Mouse (Mus musculus) neural tube, embryonic 13.5 days (tissue): ENCODE measurements around the gene Plcg2. TPM values are rescaled to one million over a fixed set of nuclear protein-coding genes. Genes with fewer than 3 reads are reported as not detected.
A peak's percentile ranks its signal among the peaks of the same experiment; 100 is the strongest.

Source experiments
- ATAC-seq: fragments of 200-750 bp; cut with Nextera tagmentation; 2 replicates; pipeline ENCODE4 v1.8.0; 2017; ENCODE audit warnings: low read depth, mild to moderate bottlenecking, moderate TSS enrichment, moderate library complexity
- H3K27ac ChIP-seq: fragments of 300-500 bp; sonication (generic); replicated peaks from 2 replicates; pipeline ENCODE4 v1.5.1; 2015; ENCODE audit warnings: moderate library complexity, mild to moderate bottlenecking, inconsistent platforms
- H3K27me3 ChIP-seq: fragments of 300-500 bp; sonication (generic); 2 replicates; pipeline ENCODE4 v1.6.1; 2015; ENCODE audit warnings: mild to moderate bottlenecking, inconsistent platforms
- H3K36me3 ChIP-seq: fragments of 300-500 bp; sonication (generic); 2 replicates; pipeline ENCODE4 v1.6.1; 2015; ENCODE audit warnings: mild to moderate bottlenecking, inconsistent platforms
- H3K4me1 ChIP-seq: fragments of 300-500 bp; sonication (generic); replicated peaks from 2 replicates; pipeline ENCODE4 v1.6.1; 2015; ENCODE audit warnings: inconsistent platforms
- H3K4me2 ChIP-seq: fragments of 300-500 bp; sonication (generic); 2 replicates; pipeline ENCODE4 v1.6.1; 2015; ENCODE audit warnings: inconsistent platforms, mild to moderate bottlenecking, moderate library complexity
- H3K4me3 ChIP-seq: fragments of 300-500 bp; sonication (generic); 2 replicates; pipeline ENCODE4 v1.5.1; 2015; ENCODE audit warnings: mild to moderate bottlenecking, inconsistent platforms
- H3K9ac ChIP-seq: fragments of 300-500 bp; sonication (generic); 2 replicates; pipeline ENCODE4 v1.6.1; 2015; ENCODE audit warnings: moderate library complexity, mild to moderate bottlenecking, inconsistent platforms
- H3K9me3 ChIP-seq: fragments of 300-500 bp; sonication (generic); 2 replicates; pipeline ENCODE4 v1.6.1; 2016; ENCODE audit warnings: inconsistent platforms
- WGBS: fragments of 180-500 bp; shearing (Covaris S2); methylation state at CpG from one replicate; pipeline ENCODE4 v1.1.7; 2015; 5-methylcytosine and 5-hydroxymethylcytosine counted together
- polyA plus RNA-seq: library from polyadenylated mRNA; unstranded; fragments of >200 nt; fragmentation: Nextera tagmentation; extraction: Ambion mirVana; gene quantifications from 2 replicates; pipeline ENCODE4 v1.2.1, GENCODE M21; 2015

The Plcg2 gene
- polyA plus RNA-seq, 1 experiment from 2014 or later = 1.1 TPM

DNA sequence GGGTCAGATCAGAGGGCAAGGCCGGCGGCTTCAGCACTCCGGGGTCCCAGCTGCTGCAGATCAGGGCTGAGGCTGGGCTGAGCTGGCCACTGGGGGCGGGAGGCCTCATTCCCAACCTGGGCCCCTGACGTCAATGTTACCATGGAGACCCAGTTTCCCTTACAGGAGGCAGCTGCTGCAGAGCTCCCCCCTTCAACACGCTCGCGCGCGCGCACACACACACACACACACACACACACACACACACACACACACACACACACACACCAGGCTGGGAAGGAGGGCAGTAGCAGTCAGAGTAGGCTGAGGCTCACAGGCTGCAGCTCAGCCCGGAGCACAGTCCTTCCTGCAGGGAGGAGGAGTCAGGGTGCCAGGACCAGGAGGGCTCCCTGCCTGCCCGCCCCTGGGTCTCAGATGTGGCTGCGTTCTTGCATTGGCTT is 27.7 kb upstream of the Plcg2 start:
- H3K4me3 ChIP-seq = peak overlapping the region; percentile 25
- WGBS = 2% methylated on average over 8 of the region's 14 CpGs
- H3K36me3 ChIP-seq = no peaks in the 10 kb centered on the region

DNA sequence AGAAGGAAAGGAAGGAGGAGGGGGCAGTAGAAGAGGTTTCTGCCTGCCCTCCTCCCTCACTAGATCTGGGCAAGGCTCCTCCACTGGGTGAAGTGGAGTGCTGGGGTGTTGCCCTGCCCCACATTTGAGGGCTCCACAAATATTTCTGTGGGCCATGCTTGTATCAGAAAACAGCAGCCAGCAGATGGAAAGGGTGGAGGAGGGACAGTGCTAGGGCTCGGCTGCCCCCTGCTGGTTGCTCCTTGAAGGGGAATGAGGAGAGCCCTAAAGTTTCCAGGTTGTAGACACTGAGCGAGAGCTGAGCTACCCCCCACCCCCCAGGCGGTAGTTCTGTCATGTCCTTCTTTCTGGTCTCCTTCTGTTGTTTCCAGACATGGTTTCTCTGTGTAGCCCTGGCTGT is 26.9 kb upstream of the Plcg2 start:
- no peak overlapping the region for H3K27ac ChIP-seq
- peak; percentile 10; the same call in 1 of the 2 replicates for ATAC-seq

More for the DNA sequence above, 27.7 kb upstream of the Plcg2 start:
- H3K4me1 ChIP-seq = peaks cover 18% of the 10 kb centered on the region
- H3K4me2 ChIP-seq = peak overlapping the region; percentile 51
- no peaks in the 10 kb centered on the region for H3K9me3 ChIP-seq
- H3K9ac ChIP-seq = peak overlapping the region; percentile 38
- peak; percentile 89 for ATAC-seq
- peak overlapping the region; percentile 88 for H3K27ac ChIP-seq
- no peaks in the 10 kb centered on the region for H3K27me3 ChIP-seq

DNA sequence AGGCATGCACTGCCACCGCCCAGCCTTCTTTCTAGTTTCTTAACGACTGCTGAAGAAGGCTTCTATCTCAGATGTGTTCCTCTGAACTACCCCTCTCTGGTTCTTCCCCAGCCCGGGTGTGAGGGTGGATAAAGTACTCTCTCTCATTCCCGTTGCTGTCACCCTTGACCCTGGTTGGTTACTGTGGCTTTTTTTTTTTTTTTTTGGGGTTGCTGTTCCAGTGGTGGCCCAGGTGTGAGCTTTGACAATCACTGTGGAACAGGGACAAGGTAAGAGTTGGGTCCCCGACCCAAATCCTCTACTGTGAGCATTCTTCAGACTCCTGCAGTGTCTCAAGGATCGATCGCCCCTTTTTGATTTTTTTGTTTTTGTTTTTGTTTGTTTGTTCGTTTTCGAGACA is 26.4 kb upstream of the Plcg2 start:
- Histone ChIP-seq H3K9me3 (no peaks in the 10 kb centered on the region), H3K4me3 (no peak overlapping the region), H3K27me3 (no peaks in the 10 kb centered on the region), H3K4me2 (no peak overlapping the region), H3K27ac (no peak overlapping the region), H3K4me1 (peaks cover 18% of the 10 kb centered on the region), H3K9ac (no peak overlapping the region), H3K36me3 (no peaks in the 10 kb centered on the region)
- 74% methylated on average over 9 of the region's 9 CpGs for WGBS
- no peak for ATAC-seq

More for the DNA sequence above, 26.9 kb upstream of the Plcg2 start:
- WGBS = 25% methylated on average over 3 of the region's 3 CpGs
- Histone ChIP-seq H3K27me3 (no peaks in the 10 kb centered on the region), H3K4me2 (no peak overlapping the region), H3K4me1 (peaks cover 18% of the 10 kb centered on the region), H3K4me3 (no peak overlapping the region), H3K36me3 (no peaks in the 10 kb centered on the region), H3K9me3 (no peaks in the 10 kb centered on the region), H3K9ac (0 out of 2 replicates have a peak overlapping the region, but pooled peaks have one; percentile 38)

DNA sequence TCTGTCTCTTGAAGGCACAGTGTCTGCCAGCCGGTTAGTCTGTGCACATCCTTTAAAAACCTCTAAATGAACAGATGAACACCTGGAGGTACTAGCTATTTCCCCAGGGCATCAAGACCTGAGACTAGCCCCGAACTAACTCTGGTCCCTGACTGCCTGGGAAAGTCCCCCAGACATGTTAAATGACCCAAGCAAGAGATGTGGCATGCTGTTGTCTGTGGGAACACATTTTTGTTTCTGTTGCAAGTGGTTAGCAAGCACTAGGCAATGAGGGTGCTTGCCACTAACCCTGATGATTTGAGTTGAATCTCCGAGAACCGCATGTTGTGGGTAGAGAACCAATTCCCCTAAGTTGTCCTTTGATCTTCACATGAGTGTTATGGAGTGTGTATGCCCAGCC is 25.8 kb upstream of the Plcg2 start:
- no peak overlapping the region for H3K4me2 ChIP-seq

DNA sequence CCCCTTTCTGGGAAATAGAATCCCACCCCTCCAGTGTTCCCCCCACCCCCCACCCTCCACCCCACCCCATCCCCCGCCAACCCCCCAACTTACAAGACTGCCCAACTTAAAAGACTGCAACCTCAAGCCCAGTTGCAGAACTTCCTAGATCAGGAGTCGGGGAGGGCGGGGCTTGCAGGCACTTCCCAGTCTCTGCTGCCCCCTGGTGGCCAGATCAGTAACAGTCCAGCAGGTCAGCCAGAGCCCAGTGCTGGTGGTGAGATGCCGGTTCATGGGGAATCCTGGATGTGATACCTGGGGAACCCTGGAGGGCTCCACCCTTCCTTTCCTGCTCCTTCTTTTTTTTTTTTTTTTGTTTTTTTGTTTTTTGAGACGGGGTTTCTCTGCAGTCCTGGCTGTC is 23.1 kb upstream of the Plcg2 start:
- Histone ChIP-seq H3K4me2 (no peak overlapping the region), H3K36me3 (no peaks in the 10 kb centered on the region), H3K4me3 (no peak overlapping the region), H3K27ac (no peak overlapping the region), H3K4me1 (peaks cover 11% of the 10 kb centered on the region), H3K27me3 (no peaks in the 10 kb centered on the region), H3K9ac (no peak overlapping the region), H3K9me3 (no peaks in the 10 kb centered on the region)
- WGBS = 3% methylated on average over 5 of the region's 5 CpGs
- no peak for ATAC-seq

More for the DNA sequence above, 25.8 kb upstream of the Plcg2 start:
- Histone ChIP-seq H3K27me3 (no peaks in the 10 kb centered on the region), H3K36me3 (no peaks in the 10 kb centered on the region), H3K9me3 (no peaks in the 10 kb centered on the region), H3K9ac (no peak overlapping the region), H3K4me1 (peaks cover 18% of the 10 kb centered on the region), H3K4me3 (no peak overlapping the region), H3K27ac (no peak overlapping the region)
- WGBS = 87% methylated on average over 4 of the region's 4 CpGs
- no peak for ATAC-seq

DNA sequence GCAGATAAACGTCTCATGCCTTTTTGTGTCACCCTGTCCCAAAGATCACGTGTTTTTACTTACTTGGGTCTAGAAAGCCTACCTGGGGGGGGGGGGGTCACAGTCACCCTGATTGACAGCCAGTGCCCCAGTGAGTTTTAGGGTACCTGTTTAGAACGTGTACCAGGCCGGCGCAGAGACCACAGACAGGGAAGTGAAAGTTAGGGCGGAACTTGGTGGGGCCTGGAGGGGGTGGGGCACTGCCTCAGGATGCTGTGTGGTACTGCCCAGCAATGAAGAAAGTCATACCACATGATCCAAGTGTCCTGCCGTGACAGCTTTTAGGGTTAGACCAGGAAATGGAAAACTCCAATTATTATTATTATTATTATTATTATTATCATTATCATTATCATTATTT is 22.3 kb upstream of the Plcg2 start:
- no peak overlapping the region for H3K4me2 ChIP-seq
- no peak overlapping the region for H3K4me3 ChIP-seq
- WGBS = 89% methylated on average over 7 of the region's 7 CpGs
- no peak for ATAC-seq
- peaks cover 4% of the 10 kb centered on the region for H3K4me1 ChIP-seq
- no peak overlapping the region for H3K9ac ChIP-seq
- H3K27ac ChIP-seq = no peak overlapping the region
- H3K27me3 ChIP-seq = no peaks in the 10 kb centered on the region
- H3K36me3 ChIP-seq = no peaks in the 10 kb centered on the region
- H3K9me3 ChIP-seq = no peaks in the 10 kb centered on the region

DNA sequence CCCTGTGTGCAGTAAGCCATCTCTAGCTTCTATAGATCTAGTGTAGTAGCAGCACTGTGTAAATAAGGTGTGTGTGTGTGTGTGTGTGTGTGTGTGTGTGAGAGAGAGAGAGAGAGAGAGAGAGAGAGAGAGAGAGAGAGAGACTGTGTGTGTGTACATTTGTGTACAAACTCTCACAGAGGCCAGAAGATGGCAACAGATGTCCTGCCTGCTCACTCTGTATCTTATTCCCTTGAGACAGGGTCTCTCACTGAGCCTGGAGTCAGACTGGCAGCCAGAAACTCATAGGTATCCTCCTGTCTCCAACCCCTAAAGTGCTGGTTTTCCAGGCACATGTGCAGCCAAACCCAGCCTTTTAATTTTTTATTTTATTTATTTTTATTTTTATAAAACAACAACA is 20.0 kb upstream of the Plcg2 start:
- ATAC-seq = no peak
- H3K27me3 ChIP-seq = no peaks in the 10 kb centered on the region
- no peaks in the 10 kb centered on the region for H3K36me3 ChIP-seq
- no peak overlapping the region for H3K4me2 ChIP-seq
- no peaks in the 10 kb centered on the region for H3K4me1 ChIP-seq
- no peak overlapping the region for H3K4me3 ChIP-seq
- no peak overlapping the region for H3K9ac ChIP-seq
- H3K9me3 ChIP-seq = no peaks in the 10 kb centered on the region
- no peak overlapping the region for H3K27ac ChIP-seq

DNA sequence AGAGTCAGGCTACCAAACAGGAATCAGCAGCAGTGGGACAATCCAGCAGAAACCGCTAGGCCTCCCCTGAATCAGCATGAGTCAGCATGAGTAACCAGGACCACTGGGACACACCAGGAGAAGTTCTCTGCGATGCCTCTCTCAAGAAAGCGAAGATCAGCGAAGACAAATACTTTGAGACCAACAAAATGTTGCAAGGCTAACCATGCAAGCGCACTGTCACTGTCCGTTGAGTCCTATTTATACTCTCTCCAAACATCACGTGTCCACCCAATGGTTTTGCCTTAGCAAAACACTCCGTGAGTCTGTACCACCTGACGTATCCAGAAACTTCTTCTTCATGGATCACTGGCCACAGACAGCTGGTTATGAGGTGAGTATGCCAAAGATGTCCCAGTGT is 18.1 kb upstream of the Plcg2 start:
- no peak overlapping the region for H3K9ac ChIP-seq
- H3K4me1 ChIP-seq = no peaks in the 10 kb centered on the region
- H3K4me3 ChIP-seq = no peak overlapping the region
- H3K36me3 ChIP-seq = no peaks in the 10 kb centered on the region
- 93% methylated on average over 9 of the region's 9 CpGs for WGBS
- H3K4me2 ChIP-seq = no peak overlapping the region
- H3K27me3 ChIP-seq = no peaks in the 10 kb centered on the region
- no peak for ATAC-seq
- H3K9me3 ChIP-seq = no peaks in the 10 kb centered on the region
- no peak overlapping the region for H3K27ac ChIP-seq

DNA sequence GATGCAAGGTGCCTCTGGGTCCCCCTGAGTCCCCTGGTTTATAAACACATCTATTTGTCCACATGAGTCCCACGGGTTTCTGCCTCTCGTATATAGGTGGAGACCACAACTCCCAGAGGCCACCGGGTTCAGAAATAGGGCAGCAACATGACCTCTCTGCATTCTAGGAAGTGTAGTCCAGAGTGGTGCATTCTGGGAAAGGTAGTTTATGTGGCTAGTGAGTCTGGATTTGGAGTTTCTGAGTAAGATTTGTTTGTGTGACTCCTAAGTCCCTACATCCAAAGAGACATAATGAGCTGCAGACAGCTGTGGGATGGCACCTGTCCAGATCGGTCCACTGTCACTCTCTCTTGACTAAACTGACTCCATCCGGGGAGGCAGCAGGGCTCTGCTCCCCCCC is 17.6 kb upstream of the Plcg2 start:
- Histone ChIP-seq H3K9me3 (no peaks in the 10 kb centered on the region), H3K27ac (no peak overlapping the region), H3K36me3 (no peaks in the 10 kb centered on the region), H3K9ac (no peak overlapping the region), H3K27me3 (no peaks in the 10 kb centered on the region), H3K4me1 (no peaks in the 10 kb centered on the region), H3K4me3 (no peak overlapping the region), H3K4me2 (no peak overlapping the region)
- 73% methylated on average over 5 of the region's 5 CpGs for WGBS
- ATAC-seq = no peak

DNA sequence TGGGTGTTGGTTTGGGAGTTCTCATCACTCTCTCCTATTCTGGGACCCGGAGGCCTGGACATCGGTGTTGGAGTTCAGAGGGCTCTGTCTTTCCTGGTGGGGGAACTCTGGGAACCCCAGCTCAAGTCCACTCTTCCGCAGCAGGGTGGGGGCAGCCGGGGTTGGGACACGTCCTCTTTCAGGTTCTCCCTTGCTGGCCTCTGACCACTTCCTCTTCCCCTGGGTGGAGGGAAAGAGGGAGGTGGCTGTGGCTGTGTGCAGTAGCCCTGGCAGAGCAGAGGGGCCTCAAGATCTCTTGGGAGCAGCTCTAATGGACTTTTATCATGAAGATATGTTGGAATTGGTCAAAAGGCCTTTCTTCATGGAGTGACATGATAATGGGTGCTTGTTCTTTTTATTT is 16.3 kb upstream of the Plcg2 start:
- no peak for ATAC-seq
- 83% methylated on average over 5 of the region's 5 CpGs for WGBS
- Histone ChIP-seq H3K4me2 (no peak overlapping the region), H3K9ac (no peak overlapping the region), H3K27me3 (no peaks in the 10 kb centered on the region), H3K4me3 (no peak overlapping the region), H3K4me1 (no peaks in the 10 kb centered on the region), H3K27ac (no peak overlapping the region), H3K9me3 (no peaks in the 10 kb centered on the region), H3K36me3 (no peaks in the 10 kb centered on the region)

DNA sequence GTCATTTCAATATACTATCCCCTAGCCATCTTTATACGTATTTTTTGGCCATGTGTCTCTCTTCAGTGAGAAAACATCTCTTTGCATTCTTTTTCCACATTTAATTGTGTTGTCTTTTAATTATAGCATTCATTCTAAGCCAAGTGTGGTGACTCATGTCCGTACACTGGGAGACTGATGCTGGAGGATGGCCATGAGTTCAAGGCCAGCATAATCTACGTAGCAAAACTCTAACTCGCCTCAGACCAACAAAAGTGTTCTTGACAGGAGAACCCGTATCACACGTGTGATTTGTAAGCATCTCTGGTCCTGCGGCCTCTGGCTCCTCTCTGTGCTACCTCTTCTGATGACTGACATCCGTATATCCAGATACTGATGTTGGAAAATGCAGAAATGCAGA is 13.4 kb upstream of the Plcg2 start:
- Histone ChIP-seq H3K27ac (no peak overlapping the region), H3K36me3 (no peaks in the 10 kb centered on the region), H3K4me3 (no peak overlapping the region), H3K27me3 (no peaks in the 10 kb centered on the region), H3K9me3 (no peaks in the 10 kb centered on the region), H3K4me2 (no peak overlapping the region), H3K9ac (no peak overlapping the region), H3K4me1 (no peaks in the 10 kb centered on the region)
- no peak for ATAC-seq
- 88% methylated on average over 8 of the region's 8 CpGs for WGBS

DNA sequence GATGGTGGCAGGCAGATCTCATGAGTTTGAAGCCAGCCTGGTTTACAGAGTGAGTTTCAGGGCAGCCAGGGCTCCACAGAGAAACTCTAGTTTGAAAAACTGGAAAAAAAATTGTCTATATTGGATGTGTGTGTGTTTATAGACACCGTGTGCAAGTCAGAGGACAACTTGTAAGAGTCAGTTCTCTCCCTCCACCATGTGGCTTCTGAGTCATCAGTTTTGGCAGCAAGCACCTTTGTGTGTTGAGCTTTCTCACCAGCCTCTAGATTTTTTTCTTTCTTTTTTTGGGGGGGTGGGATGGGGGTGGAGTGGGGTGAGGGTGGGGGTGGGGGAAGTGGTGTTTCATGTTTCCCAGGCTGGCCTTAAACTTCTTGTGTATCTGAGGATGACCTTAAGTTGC is 12.8 kb upstream of the Plcg2 start:
- no peaks in the 10 kb centered on the region for H3K4me1 ChIP-seq
- 84% methylated on average over 1 of the region's 1 CpGs for WGBS
- ATAC-seq = no peak

DNA sequence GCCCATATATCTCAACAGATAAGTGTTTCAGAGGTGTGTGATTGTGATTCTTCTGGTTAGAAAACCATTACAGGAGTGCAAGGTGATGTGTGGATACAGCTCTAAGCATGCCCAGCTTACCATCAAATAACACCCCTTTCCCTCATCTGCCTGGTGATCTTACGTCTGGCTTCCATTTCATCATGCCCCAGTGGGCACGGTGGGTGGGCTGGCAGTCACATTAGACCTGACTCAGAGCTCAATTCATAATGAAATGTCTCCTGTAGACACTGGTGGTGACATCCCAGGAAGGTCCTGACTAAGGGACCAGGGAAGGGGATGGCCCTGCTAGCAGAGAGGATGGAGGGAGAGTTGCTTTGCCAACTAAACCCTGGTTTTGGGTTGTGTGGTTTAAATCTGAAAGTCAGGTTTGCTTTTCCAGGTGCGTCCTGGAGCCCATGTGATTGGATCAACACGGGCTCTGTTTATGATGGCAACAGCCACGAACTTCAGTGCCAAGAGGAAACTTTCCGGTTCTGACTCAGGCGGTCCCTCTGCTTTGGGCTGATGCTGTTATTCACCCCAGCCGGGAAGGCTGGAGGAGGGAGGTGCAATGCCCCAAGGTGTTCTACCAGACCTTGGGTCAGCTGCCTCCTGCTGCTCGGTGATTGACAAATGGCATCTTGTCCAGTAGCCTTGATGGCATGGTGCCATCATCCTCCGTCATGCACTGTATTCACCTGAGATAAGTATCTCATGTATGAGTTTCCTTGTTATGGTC is 9.7 kb upstream of the Plcg2 start:
- H3K9ac ChIP-seq = no peak overlapping the region
- no peaks in the 10 kb centered on the region for H3K9me3 ChIP-seq
- WGBS = 78% methylated on average over 10 of the region's 10 CpGs
- no peak overlapping the region for H3K27ac ChIP-seq
- ATAC-seq = no peak
- no peaks in the 10 kb centered on the region for H3K4me1 ChIP-seq
- no peak overlapping the region for H3K4me2 ChIP-seq
- peaks cover 4% of the 10 kb centered on the region; the same call in 1 of the 2 replicates for H3K27me3 ChIP-seq
- no peaks in the 10 kb centered on the region for H3K36me3 ChIP-seq
- H3K4me3 ChIP-seq = no peak overlapping the region

More for the DNA sequence above, 12.8 kb upstream of the Plcg2 start:
- H3K27me3 ChIP-seq = no peaks in the 10 kb centered on the region
- H3K27ac ChIP-seq = no peak overlapping the region
- no peak overlapping the region for H3K4me2 ChIP-seq
- H3K9me3 ChIP-seq = no peaks in the 10 kb centered on the region
- no peak overlapping the region for H3K4me3 ChIP-seq
- no peaks in the 10 kb centered on the region for H3K36me3 ChIP-seq
- H3K9ac ChIP-seq = no peak overlapping the region
